Mouse (Mus musculus) lung, postnatal 0 days (tissue): Measurements from ENCODE around the gene Map6. TPM values are rescaled to one million over a fixed set of nuclear protein-coding genes. Genes with fewer than 3 reads are reported as not detected.

Source experiments
- ATAC-seq: fragments of 200-750 bp; cut with Nextera tagmentation; 2 replicates; pipeline ENCODE4 v1.8.0; 2017; ENCODE audit warnings: moderate library complexity
- DNase-seq: peaks from one replicate; pipeline ENCODE4 v3.0.0-alpha.2; 2016; ENCODE audit warnings: low spot score
- H3K27ac ChIP-seq: fragments of 300-500 bp; sonication (generic); 2 replicates; pipeline ENCODE4 v1.5.1; 2014; ENCODE audit warnings: antibody characterized with exemption, mild to moderate bottlenecking, low read length, mixed read lengths
- H3K27me3 ChIP-seq: fragments of 300-500 bp; sonication (generic); replicated peaks from 2 replicates; pipeline ENCODE4 v1.6.1; 2014; ENCODE audit warnings: low read length, mixed read lengths; ENCODE audit not compliant: insufficient read depth
- H3K36me3 ChIP-seq: fragments of 300-500 bp; sonication (generic); 2 replicates; pipeline ENCODE4 v1.6.1; 2014; ENCODE audit warnings: low read length, mixed read lengths; ENCODE audit not compliant: insufficient read depth
- H3K4me1 ChIP-seq: fragments of 300-500 bp; sonication (generic); 2 replicates; pipeline ENCODE4 v1.6.1; 2014; ENCODE audit warnings: antibody characterized with exemption, low read depth, low read length, mixed read lengths; ENCODE audit not compliant: insufficient read depth
- H3K4me2 ChIP-seq: fragments of 300-500 bp; sonication (generic); replicated peaks from 2 replicates; pipeline ENCODE4 v1.6.1; 2014; ENCODE audit warnings: low read depth, mild to moderate bottlenecking, low read length, moderate library complexity, mixed read lengths
- H3K4me3 ChIP-seq: fragments of 300-500 bp; sonication (generic); 2 replicates; pipeline ENCODE4 v1.5.1; 2014; ENCODE audit warnings: low read depth, low read length
- H3K9ac ChIP-seq: fragments of 300-500 bp; sonication (generic); replicated peaks from 2 replicates; pipeline ENCODE4 v1.6.1; 2014; ENCODE audit warnings: low read depth, mild to moderate bottlenecking
- H3K9me3 ChIP-seq: fragments of 300-500 bp; sonication (generic); 2 replicates; pipeline ENCODE4 v1.6.1; 2016; ENCODE audit warnings: low read length, mixed read lengths
- CTCF ChIP-seq: IDR thresholded peaks from 2 replicates; pipeline ENCODE4 v1.5.1; 2016; ENCODE audit warnings: antibody characterized with exemption, mild to moderate bottlenecking
- EP300 ChIP-seq: IDR thresholded peaks from 2 replicates; pipeline ENCODE4 v1.6.1; 2016; ENCODE audit warnings: antibody characterized with exemption, mild to moderate bottlenecking, control low read depth
- WGBS: fragments of 180-500 bp; shearing (Covaris S2); extraction: QIAGEN DNeasy Blood & Tissue Kit; methylation state at CpG from one replicate; pipeline ENCODE4 v1.1.7; 2014; 5-methylcytosine and 5-hydroxymethylcytosine counted together
- polyA plus RNA-seq: library from polyadenylated mRNA; unstranded; fragments of >200 nt; fragmentation: Nextera tagmentation; extraction: Ambion mirVana; gene quantifications from 2 replicates; pipeline ENCODE4 v1.2.1, GENCODE M21; 2015

The Map6 gene
- polyA plus RNA-seq, 1 experiment from 2014 or later = 29.6 TPM

DNA sequence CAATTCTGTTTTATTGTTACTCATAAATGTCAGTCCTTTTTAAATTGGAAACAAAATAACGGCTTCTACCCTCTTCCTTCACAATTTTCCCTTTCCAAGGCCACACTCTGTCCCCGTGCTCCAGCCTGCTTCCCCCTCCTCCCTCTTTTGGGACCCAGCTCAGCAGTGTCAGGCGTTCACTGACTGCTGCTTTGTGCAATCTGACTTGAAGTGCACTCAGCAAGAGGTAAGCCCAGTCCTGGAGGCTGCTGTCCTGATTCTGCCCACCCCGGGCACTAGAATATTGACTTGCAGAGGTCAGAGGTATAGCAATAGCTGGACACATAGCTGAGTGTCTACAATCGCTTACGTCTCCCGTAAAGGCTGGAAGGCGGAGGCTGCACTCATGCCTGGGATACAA is 46.0 kb downstream of the Map6 start:
- peaks cover 12% of the 10 kb centered on the region; the same call in 1 of the 2 replicates for H3K4me1 ChIP-seq
- no peaks in the 10 kb centered on the region for H3K27me3 ChIP-seq
- no peaks in the 10 kb centered on the region for H3K9me3 ChIP-seq
- DNase-seq (peak; percentile 29), ATAC-seq (no peak)
- H3K27ac ChIP-seq = peak overlapping the region; percentile 62
- no peaks in the 10 kb centered on the region for H3K36me3 ChIP-seq
- H3K4me3 ChIP-seq = no peak overlapping the region
- TF ChIP-seq EP300 = no peak
- TF ChIP-seq CTCF = no peak
- 46% methylated on average over 8 of the region's 8 CpGs for WGBS
- no peak overlapping the region for H3K4me2 ChIP-seq
- H3K9ac ChIP-seq = no peak overlapping the region

GRCm38 (mm10) chr7:99314565-99314964 is 47.3 kb downstream of the Map6 start:
- DNase-seq (peak; percentile 49), ATAC-seq (no peak)
- Histone ChIP-seq H3K27me3 (no peaks in the 10 kb centered on the region), H3K9me3 (no peaks in the 10 kb centered on the region), H3K36me3 (no peaks in the 10 kb centered on the region), H3K9ac (no peak overlapping the region), H3K27ac (peak overlapping the region; percentile 80; the same call in 1 of the 2 replicates), H3K4me1 (peaks cover 12% of the 10 kb centered on the region; the same call in 1 of the 2 replicates), H3K4me3 (no peak overlapping the region), H3K4me2 (no peak overlapping the region)
- WGBS = 50% methylated on average over 4 of the region's 4 CpGs
- TF ChIP-seq CTCF (no peak), EP300 (no peak)

DNA sequence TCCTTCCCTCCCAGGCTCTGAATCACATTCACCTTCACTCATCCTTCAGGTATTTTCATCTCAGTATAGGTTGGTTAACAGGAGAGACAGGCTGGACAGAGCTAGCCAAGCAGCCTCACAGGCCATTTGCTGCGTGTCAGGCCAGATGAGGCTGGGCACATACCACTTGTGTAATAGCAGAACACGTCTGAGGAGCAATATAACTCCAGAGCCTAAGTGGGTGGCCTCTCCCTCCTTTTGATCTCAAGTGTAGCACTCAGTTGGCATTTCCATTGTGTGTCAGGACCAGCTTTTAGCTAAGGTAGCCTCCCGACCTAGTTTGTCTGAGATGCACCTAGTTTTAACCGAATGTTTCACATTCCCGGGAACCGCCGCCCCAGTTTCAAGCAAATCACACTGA is 49.0 kb downstream of the Map6 start:
- H3K27ac ChIP-seq = peak overlapping the region; percentile 80
- no peak overlapping the region for H3K4me2 ChIP-seq
- 60% methylated on average over 7 of the region's 7 CpGs for WGBS
- no peak overlapping the region for H3K9ac ChIP-seq
- DNase-seq (peak; percentile 86), ATAC-seq (peak; percentile 89)
- H3K9me3 ChIP-seq = no peaks in the 10 kb centered on the region
- TF ChIP-seq EP300 (peak; percentile 91), CTCF (no peak)
- no peak overlapping the region for H3K4me3 ChIP-seq
- no peaks in the 10 kb centered on the region for H3K27me3 ChIP-seq
- peaks cover 18% of the 10 kb centered on the region for H3K4me1 ChIP-seq
- H3K36me3 ChIP-seq = no peaks in the 10 kb centered on the region

GRCm38 (mm10) chr7:99317475-99317874 is 50.2 kb downstream of the Map6 start:
- no peak overlapping the region for H3K4me2 ChIP-seq
- whole genome bisulfite sequencing = 67% methylated on average over 7 of the region's 7 CpGs
- no peaks in the 10 kb centered on the region for H3K9me3 ChIP-seq
- no peak for DNase-seq
- no peak overlapping the region for H3K27ac ChIP-seq
- no peak overlapping the region for H3K9ac ChIP-seq
- no peak for ATAC-seq
- H3K36me3 ChIP-seq = no peaks in the 10 kb centered on the region
- peaks cover 18% of the 10 kb centered on the region for H3K4me1 ChIP-seq
- TF ChIP-seq EP300 (no peak), CTCF (no peak)
- no peaks in the 10 kb centered on the region for H3K27me3 ChIP-seq
- no peak overlapping the region for H3K4me3 ChIP-seq

GRCm38 (mm10) chr7:99320524-99320923 is 53.3 kb downstream of the Map6 start:
- Histone ChIP-seq H3K9me3 (no peaks in the 10 kb centered on the region), H3K9ac (no peak overlapping the region), H3K36me3 (no peaks in the 10 kb centered on the region), H3K4me3 (no peak overlapping the region), H3K4me2 (no peak overlapping the region), H3K4me1 (peaks cover 6% of the 10 kb centered on the region), H3K27ac (no peak overlapping the region), H3K27me3 (no peaks in the 10 kb centered on the region)
- TF ChIP-seq EP300 = no peak
- no peak for TF ChIP-seq CTCF
- ATAC-seq (no peak), DNase-seq (no peak)
- WGBS = 49% methylated on average over 14 of the region's 14 CpGs

DNA sequence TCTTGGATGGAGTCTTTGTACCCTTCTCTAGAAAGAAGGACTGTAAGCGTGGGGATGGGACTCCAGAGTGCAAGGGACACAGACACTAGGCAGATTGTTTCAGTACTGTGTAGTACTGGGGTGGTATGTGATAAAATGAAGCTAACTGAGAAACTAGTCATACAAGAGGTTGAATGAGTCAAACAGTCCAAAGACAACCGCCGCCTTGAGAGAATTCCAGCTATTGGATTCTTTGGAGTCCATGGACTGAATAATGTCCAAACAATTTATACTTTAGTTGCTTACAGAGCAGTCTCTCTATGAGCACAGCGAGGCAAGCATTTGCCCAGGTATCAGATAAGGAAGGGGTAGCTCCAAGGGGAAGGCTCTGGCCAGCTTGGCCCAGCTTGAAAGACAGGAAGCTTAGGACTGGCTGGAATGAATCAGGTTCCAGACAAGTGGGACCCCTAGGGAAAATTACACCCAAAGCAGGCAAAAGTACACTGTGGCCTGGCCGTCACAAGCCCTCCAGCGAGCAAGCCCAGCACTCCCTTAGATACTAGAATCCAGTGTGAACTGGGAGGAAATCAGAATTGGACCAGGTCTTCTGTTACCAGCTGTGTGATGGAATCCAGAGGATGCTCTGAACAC is 55.6 kb downstream of the Map6 start:
- H3K9ac ChIP-seq = no peak overlapping the region
- H3K9me3 ChIP-seq = no peaks in the 10 kb centered on the region
- H3K27me3 ChIP-seq = no peaks in the 10 kb centered on the region
- no peak overlapping the region for H3K4me2 ChIP-seq
- DNase-seq (no peak), ATAC-seq (peak; percentile 38)
- H3K27ac ChIP-seq = peak overlapping the region; percentile 47; the same call in 1 of the 2 replicates
- H3K4me1 ChIP-seq = peaks cover 6% of the 10 kb centered on the region
- H3K4me3 ChIP-seq = no peak overlapping the region
- TF ChIP-seq EP300 = 0 out of 2 replicates have a peak, but pooled peaks have one; percentile 13
- no peak for TF ChIP-seq CTCF
- 62% methylated on average over 6 of the region's 6 CpGs for WGBS
- no peaks in the 10 kb centered on the region for H3K36me3 ChIP-seq
